Mouse (Mus musculus) gastrocnemius, adult 2 months (tissue): ENCODE data around the gene Cdc45. TPM values are rescaled to one million over a fixed set of nuclear protein-coding genes. Genes with fewer than 3 reads are reported as not detected.
A peak's percentile ranks its signal among the peaks of the same experiment; 100 is the strongest.

Source experiments
- DNase-seq: peaks from one replicate; pipeline ENCODE4 v3.0.0; 2022
- H3K27ac ChIP-seq: fragments of 200-600 bp; 2 replicates; pipeline ENCODE4 v1.8.1; 2022; ENCODE audit warnings: mild to moderate bottlenecking
- H3K4me3 ChIP-seq: fragments of 200-600 bp; 2 replicates; pipeline ENCODE4 v1.8.1; 2022; ENCODE audit warnings: mild to moderate bottlenecking, moderate library complexity
- CTCF ChIP-seq: fragments of 200-600 bp; IDR thresholded peaks from 2 replicates; pipeline ENCODE4 v1.8.1; 2022; ENCODE audit warnings: antibody characterized with exemption, mild to moderate bottlenecking, moderate library complexity
- intact Hi-C: fragments of 180-260 bp; cut with DNase I; formaldehyde crosslinking; loops from one replicate; pipeline ENCODE4 v1.15.1; 2025
- total RNA-seq, 2 experiments: library from RNA; stranded (reverse); gene quantifications; 2 replicates each; pipeline ENCODE4 v1.2.3; 2021

Gene Cdc45
- total RNA-seq, 2 experiments from 2014 or later, result 2.6 TPM

DNA sequence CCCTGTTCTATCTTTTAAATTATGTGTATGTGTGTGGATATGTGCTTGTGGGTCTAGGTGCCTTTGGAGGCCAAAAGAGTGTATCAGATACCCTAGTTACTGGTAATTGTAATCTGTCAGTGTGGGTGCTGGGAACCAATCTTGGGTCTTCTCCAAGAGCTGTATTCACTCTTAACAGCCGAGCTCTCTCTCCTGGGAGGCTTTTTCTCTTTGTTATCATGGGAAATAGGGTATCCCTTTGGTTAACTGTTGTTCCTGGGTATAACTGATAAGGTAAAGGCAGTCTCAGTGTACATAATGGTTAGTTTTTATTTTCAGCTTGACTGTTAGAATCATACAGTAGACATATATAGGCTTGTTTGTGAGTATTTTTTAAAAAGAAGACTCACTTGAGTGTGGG, 10.6 kb upstream of the Cdc45 start:
- TF ChIP-seq CTCF, result no peak
- intact Hi-C loops, result no loop called here
- H3K27ac ChIP-seq, result no peak overlapping the region
- H3K4me3 ChIP-seq, result no peak overlapping the region
- no peak for DNase-seq

DNA sequence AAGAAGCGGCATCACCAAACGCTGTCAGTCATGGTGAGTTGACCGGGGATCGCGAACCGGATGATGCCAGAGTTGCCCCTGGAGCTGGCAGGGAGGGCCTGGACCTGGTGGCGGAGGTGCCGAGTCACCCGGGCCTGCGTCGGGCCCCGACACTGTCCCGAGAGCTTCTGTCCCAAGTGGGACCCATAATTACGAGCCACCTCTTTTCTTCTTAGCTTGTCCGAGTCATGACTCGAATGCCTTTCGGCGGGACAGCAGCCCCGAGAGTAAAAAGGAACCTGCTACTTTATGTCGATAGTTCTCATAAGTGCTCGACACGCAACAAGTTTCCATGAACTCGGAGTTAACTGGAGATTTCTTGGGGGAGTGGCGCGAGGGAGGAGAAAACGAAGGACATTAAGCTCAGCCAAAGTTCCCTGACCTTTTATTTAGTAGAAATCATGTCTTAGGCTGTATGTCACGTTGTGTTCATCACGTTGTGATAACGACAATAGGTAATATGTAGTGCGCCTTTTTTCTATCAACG, 661 bp upstream of the Cdc45 start:
- intact Hi-C loops, result loop anchor here (5.0 kb wide), 1 partner anchor 65 kb away; the partner anchor contains the start of genes Hira and Mrpl40
- no peak for DNase-seq
- Histone ChIP-seq H3K4me3 (peak overlapping the region; percentile 99), H3K27ac (peak overlapping the region; percentile 96)
- TF ChIP-seq CTCF, result no peak

DNA sequence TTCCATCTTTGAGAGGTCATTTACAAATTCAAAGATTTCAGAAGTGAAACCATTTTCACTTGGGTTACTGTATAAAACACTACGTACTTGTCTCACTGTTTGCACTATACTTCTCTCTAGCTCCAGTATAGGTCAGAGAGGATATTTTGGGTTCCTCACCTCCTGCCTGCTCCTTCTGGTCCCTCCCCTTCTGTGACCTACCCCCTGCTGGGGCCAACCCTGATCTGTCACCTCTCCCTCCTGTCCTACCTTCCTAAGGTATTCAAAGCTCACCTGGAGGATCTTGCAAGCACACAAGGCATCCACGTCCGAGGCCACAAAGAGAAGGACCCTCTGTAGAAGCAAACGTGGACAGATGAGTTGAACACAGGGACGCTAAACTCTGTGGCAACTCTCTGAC, 755 bp downstream of the Cdc45 start:
- intact Hi-C loops, result loop anchor here (5.0 kb wide), 1 partner anchor 66 kb away; the partner anchor contains the start of genes Hira and Mrpl40
- H3K4me3 ChIP-seq, result peak overlapping the region; percentile 99

DNA sequence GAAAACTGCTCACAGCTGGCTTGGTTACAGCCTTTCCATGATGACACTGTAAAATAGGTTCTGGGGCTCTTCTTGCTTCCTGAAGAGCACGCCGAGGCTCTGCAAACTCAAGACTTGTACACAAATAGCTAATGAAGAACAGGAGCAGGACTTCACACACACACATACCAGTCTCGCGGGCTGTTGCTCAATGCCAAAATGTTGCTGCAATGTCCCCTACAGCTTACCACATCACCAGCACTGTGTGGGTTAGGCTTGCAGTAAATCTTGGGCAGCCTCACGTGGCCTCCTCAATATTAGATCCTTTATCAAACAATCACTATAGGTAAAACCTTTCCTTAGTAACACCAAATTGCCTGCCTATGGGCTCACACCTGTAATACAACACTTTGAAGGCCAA, 2.8 kb downstream of the Cdc45 start:
- Histone ChIP-seq H3K4me3 (no peak overlapping the region), H3K27ac (no peak overlapping the region)
- no peak for TF ChIP-seq CTCF
- DNase-seq, result no peak
- intact Hi-C loops, result no loop called here

More for the DNA sequence above, 755 bp downstream of the Cdc45 start:
- DNase-seq, result no peak
- TF ChIP-seq CTCF, result no peak
- H3K27ac ChIP-seq, result peak overlapping the region; percentile 96

DNA sequence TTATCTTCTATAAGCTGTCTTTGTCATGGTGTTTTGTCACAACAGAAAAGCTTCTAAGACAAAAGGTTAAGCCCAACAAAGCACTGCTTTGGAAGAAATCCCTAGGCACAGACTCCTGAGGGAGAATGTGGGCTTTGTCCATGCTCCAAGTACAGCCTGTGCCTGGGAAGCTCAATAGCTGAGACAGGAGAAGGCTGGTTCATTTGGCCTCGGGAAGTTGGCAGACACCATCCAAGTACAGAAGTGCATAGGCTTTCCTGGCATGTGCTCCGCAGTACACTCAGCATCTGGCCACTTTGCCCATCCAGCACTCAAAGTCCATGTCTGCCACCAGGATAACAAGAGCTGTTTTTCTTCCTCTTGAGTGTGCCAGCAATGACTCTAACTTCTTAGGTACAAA, 6.0 kb downstream of the Cdc45 start:
- H3K27ac ChIP-seq, result no peak overlapping the region
- no peak for TF ChIP-seq CTCF
- intact Hi-C loops, result no loop called here
- no peak for DNase-seq
- H3K4me3 ChIP-seq, result no peak overlapping the region

DNA sequence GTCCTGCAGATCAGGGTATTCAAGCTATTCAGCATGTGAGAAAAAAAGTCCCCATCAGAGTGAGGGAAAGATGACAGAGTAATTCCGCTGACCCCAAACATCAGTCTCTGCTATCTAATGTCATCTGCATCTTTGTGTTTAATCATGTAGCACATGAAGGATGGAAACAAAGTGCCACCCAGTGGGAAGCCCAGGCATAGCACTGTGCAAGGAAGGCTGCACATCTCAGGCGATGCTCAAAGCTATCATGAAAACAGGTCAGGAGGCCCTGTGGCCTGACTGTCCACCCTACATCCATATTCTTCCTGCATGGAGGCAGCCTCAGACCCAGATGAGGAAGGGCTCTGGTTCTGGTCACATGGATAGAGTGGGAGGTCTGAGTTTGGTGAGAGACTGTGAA, 12.9 kb downstream of the Cdc45 start:
- TF ChIP-seq CTCF, result peak; percentile 95; the same call in 1 of the 2 replicates
- Histone ChIP-seq H3K27ac (no peak overlapping the region), H3K4me3 (no peak overlapping the region)
- intact Hi-C loops, result loop anchor here (1.0 to 5.0 kb wide), 2 partner anchors 103 to 172 kb away; partner anchors contain the start of genes Gm49601 and Sept5
- peak; percentile 63 for DNase-seq

DNA sequence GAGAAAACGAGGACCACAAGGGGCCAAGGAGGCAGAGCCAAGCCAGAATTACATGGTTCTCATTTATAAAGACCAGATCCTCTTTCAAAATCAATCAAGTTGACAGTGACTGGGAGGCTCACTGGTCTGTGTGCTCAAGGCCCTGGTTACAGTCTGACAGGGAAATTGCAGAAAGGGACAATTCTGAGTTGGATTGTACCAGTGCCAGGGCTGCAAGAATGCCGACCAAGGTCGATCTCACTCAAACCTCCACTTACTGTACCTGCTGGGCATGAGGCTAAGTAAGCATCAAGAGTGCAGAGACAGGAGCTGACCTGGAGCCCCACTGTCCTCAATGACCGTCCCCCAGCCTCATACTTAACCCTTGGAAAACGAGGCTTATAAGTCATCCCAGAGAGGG, 13.6 kb downstream of the Cdc45 start:
- no peak for TF ChIP-seq CTCF
- H3K4me3 ChIP-seq, result no peak overlapping the region
- no peak for DNase-seq
- H3K27ac ChIP-seq, result no peak overlapping the region
- intact Hi-C loops, result loop anchor here (1.0 to 5.0 kb wide), 2 partner anchors 102 to 171 kb away; partner anchors contain the start of genes Gm49601 and Sept5

DNA sequence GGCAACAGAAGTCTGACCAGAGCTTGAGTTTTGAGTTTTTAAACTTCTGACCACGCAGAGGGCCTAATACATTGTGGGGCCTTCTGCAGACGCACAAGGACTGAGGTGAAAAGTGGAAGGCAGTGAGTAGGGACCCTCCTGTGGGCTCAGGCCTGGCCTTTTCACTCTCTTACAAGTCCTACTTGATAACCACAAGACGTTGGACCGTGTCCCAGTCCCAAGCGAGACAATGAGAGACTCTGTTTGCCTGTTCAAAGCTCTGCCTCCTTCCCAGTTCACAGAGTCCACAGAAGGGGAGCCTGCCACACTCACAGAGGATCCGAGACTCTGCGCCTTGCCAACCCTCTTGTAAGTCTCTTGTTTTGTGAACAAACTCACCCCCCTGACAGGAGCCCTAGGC, 15.1 kb downstream of the Cdc45 start:
- no peak for TF ChIP-seq CTCF
- intact Hi-C loops, result loop anchor here (5.0 kb wide), 1 partner anchor 169 kb away; the partner anchor contains the start of genes Gm49601 and Sept5
- DNase-seq, result no peak
- no peak overlapping the region for H3K27ac ChIP-seq
- no peak overlapping the region for H3K4me3 ChIP-seq

DNA sequence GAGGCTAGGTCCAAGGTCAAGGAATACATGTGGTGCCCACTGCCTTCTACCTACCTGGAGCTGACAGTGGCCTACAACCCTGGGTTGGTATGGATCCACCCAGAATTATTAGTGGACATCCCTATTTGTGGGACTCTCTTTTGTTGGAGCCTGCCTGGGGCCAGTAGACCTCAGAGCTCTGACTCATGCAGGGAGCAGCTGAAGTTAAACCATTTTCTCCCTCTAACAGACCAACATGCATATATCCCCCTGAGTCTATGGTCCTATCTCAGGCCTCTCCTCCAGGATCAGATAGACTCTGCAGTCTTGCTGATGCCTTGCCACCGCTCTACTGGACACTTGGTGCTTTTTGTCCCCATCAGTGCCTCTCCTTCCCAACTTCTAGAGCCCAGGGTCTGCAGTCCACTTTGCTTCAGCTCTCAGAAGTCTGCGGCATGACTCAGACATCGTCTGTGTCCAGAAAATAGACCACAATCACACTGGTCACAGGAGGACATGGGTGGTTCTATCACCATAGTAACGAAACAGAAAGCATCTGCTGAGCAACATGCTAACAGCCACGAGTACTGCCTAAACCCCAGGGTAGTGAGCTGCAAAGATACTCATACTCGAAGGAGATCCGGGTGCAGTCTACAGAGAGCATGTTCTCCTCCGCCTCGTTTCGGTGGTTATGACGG, 16.4 kb downstream of the Cdc45 start:
- no peak for TF ChIP-seq CTCF
- no peak for DNase-seq

DNA sequence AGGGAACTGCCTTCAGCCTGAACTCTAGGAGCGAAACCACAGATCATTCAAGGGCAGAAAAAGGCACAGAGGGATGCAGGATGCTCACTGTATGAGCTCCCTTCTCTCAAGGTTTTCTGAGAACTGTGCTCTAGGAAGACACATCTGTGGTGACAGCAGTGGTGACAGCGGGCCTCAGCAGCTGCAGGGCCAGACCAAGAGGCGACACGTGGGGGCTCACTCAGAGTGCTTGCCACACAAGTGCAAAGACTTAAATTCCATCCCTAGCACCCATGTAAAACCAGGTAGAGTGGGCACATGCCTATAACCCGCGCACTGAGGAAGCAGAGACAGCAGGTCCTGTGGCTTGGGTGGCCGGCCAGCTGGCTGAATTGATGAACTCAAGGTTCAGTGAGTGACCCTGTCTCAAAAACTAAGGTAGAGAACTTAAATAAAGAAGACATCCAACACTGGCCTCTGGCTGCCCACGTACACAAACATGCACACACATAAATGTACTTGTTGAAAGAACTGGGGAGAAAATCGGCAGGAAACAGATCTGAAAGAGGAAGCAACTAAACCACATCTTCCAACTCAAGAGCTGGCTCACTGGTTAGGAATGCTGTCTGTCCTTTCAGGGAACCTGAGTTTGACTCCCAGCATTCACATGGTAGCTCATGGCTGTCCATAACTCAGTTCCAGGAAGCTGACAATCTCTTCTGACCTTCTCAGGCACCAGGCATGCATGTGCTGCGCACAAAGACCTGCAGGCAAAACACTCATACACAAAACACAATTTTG, 23.0 kb downstream of the Cdc45 start:
- TF ChIP-seq CTCF, result no peak
- no peak for DNase-seq
- Histone ChIP-seq H3K4me3 (no peak overlapping the region), H3K27ac (no peak overlapping the region)
- intact Hi-C loops, result no loop called here

More for the DNA sequence above, 16.4 kb downstream of the Cdc45 start:
- intact Hi-C loops, result loop anchor here (5.0 kb wide), 1 partner anchor 168 kb away; the partner anchor contains the start of genes Gm49601 and Sept5
- H3K4me3 ChIP-seq, result no peak overlapping the region
- no peak overlapping the region for H3K27ac ChIP-seq

DNA sequence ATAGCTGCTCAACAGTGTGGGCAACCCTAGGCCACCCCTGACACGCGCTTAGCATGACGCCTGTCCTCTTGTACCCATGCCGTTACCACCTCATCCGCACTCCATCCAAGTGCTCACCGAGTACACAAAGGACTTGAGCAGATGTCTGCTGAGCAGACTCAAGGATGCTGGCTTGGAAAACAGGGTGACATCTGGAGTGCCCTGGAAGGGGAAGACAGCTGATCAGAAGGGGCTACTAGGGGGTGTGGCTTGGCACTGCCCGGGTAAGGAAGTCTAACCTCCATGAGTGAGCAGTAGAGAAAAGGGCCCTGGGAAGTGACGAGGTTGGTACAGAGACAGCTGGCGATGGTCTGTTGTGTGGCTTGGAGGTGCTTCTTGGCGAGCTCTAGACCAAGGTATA, 25.1 kb downstream of the Cdc45 start:
- no peak overlapping the region for H3K27ac ChIP-seq
- DNase-seq, result no peak
- no peak for TF ChIP-seq CTCF
- intact Hi-C loops, result no loop called here
- H3K4me3 ChIP-seq, result no peak overlapping the region

DNA sequence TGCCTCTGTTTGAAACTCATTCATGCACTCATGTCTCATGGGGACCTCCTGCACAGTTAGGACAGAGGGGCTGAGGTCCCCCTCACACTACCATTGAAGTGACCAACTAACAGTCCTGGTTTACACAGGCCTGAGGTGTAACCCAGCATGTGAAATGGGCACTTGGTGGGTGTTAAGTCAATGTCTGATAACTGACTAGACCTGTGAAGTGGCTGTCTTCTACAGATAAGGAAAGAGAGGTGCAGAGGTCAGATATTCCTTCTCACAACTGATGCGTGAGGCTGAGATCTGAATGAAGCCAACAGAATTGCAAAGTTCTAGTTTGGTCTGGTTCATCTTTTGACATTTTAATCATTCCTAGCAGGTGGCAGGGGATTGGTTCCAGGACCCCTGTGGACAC, 26.3 kb downstream of the Cdc45 start:
- intact Hi-C loops, result no loop called here
- H3K4me3 ChIP-seq, result no peak overlapping the region
- TF ChIP-seq CTCF, result no peak
- H3K27ac ChIP-seq, result no peak overlapping the region
- no peak for DNase-seq

DNA sequence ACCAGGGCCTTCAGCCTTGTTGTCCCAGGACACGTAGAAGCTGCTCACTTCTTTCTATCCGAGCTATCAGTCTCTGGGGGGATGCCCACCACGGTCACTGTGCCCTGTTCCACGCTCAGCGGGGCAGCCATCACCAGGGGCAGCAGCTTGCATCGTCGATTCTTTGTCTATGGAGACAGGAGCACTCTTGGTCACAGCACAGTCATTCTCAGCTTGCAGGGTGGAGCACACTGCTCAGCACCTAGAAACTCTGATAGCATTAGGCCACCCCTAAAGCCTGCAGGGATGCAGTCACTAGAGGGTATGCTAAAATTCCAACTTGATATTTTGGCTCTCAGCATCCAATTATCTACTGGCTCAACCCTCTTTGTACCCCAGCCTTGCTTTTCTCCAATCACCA, 26.8 kb downstream of the Cdc45 start:
- no peak for TF ChIP-seq CTCF
- Histone ChIP-seq H3K4me3 (no peak overlapping the region), H3K27ac (no peak overlapping the region)
- intact Hi-C loops, result no loop called here
- DNase-seq, result no peak
